Mouse (Mus musculus): Measurements from ENCODE around the gene Ccdc184.

GRCm38 (mm10) chr15:98136871-98137270 lies 30.1 kb upstream of the Ccdc184 start:
- TF ChIP-seq CTCF (IDR thresholded peaks at IDR 0.05; ENCODE audit: low read depth): no peak
- TF ChIP-seq EP300 (IDR thresholded peaks at IDR 0.05; ENCODE audit: low read depth): no peak
